In genomic region chr6:84072574-84072973, GRCm38 (mm10) we compare ENCODE assay signal across 10 mouse cellular contexts.
DNase-seq lines count a peak whose midpoint lies in the region; ATAC-seq and TF ChIP-seq lines count a peak whose summit lies in the region.
"Had no signal": no experiment of that assay in that cellular context is flagged by ENCODE, and none has a peak within 500 bp of the region (broad histone marks: within the 10 kb centered on the region; RNA-seq: fewer than 3 reads in every experiment).

No protein-coding gene starts in this region.

- H3K4me1 ChIP-seq in heart, adult 2 months (ENCODE audit: control insufficient read depth, insufficient read depth, low read length): no peaks in the 10 kb centered on the region; the same call in 1 of the 2 replicates
- H3K4me1 ChIP-seq in lung, adult 2 months (ENCODE audit: control insufficient read depth, insufficient read depth, low read length): peaks cover 3% of the 10 kb centered on the region; the same call in 1 of the 2 replicates
- peaks cover 0 to 9% of the 10 kb centered on the region in 2 experiments; a peak in 2 of 4 replicates for H3K4me1 ChIP-seq in ES-E14 (ENCODE audit: control insufficient read depth in 2 of 2, insufficient read depth in 2 of 2, low read length in 2 of 2, poor library complexity in 1 of 2)
- no peaks in the 10 kb centered on the region for H3K4me1 ChIP-seq in intestine, embryonic 15.5 days (replicated peaks)
- H3K4me1 ChIP-seq in midbrain, embryonic 15.5 days: no peaks in the 10 kb centered on the region

- H3K79me2 ChIP-seq in heart, adult 2 months (replicated peaks; ENCODE audit: control insufficient read depth, insufficient read depth, low read length): no peaks in the 10 kb centered on the region

- WGBS in heart, adult 2 months: 69% methylated on average over 9 of the region's 9 CpGs
- WGBS in lung, adult 2 months: 58% methylated on average over 9 of the region's 9 CpGs
- 68% methylated on average over 9 of the region's 9 CpGs for WGBS in intestine, embryonic 15.5 days
- 70% methylated on average over 9 of the region's 9 CpGs for WGBS in midbrain, embryonic 15.5 days

- no peak overlapping the region for H3K9ac ChIP-seq in heart, adult 2 months (ENCODE audit: low read depth, low read length)
- H3K9ac ChIP-seq in ES-E14 (ENCODE audit: insufficient read depth, low read depth, low read length, poor library complexity, severe bottlenecking): no peak overlapping the region
- no peak overlapping the region for H3K9ac ChIP-seq in intestine, embryonic 15.5 days
- no peak overlapping the region for H3K9ac ChIP-seq in midbrain, embryonic 15.5 days

- no peak for DNase-seq in heart, adult 2 months
- DNase-seq in heart, postnatal 25 days (ENCODE audit: low spot score): no peak
- no peak for DNase-seq in lung, adult 2 months
- no peak for DNase-seq in lung, postnatal 4 days
- DNase-seq in ES-E14 (ENCODE audit: low read depth, low spot score): no peak
- peak; percentile 26 for DNase-seq in lung, postnatal 36 days
- DNase-seq: gastrocnemius, postnatal 14 days; midbrain, embryonic 14.5 days had no signal

- H3K4me3 ChIP-seq in heart, adult 2 months: no peak overlapping the region
- no peak overlapping the region for H3K4me3 ChIP-seq in lung, adult 2 months (replicated peaks; ENCODE audit: extremely low read depth, low read depth, low read length)
- no peak overlapping the region for H3K4me3 ChIP-seq in ES-E14 (ENCODE audit: insufficient read depth in 1 of 2, low read depth in 1 of 2, low read length in 2 of 2, poor library complexity in 1 of 2, severe bottlenecking in 1 of 2)
- H3K4me3 ChIP-seq in intestine, embryonic 15.5 days (replicated peaks): no peak overlapping the region
- no peak overlapping the region for H3K4me3 ChIP-seq in midbrain, embryonic 15.5 days

- no peak for ATAC-seq in intestine, embryonic 15.5 days
- ATAC-seq in midbrain, embryonic 15.5 days (replicated peaks): no peak

- no peak for TF ChIP-seq EP300 in heart, adult 2 months (IDR thresholded peaks at IDR 0.05; ENCODE audit: insufficient read depth, low read depth, low read length)

- no peak for TF ChIP-seq POLR2A in heart, adult 2 months (IDR thresholded peaks at IDR 0.05; ENCODE audit: insufficient read depth, low read depth, low read length)
- no peak for TF ChIP-seq POLR2A in lung, adult 2 months (IDR thresholded peaks at IDR 0.05; ENCODE audit: borderline replicate concordance, extremely low read depth, low read depth, low read length)

- H3K36me3 ChIP-seq in heart, adult 2 months (ENCODE audit: control insufficient read depth, insufficient read depth, low read length): no peaks in the 10 kb centered on the region
- no peaks in the 10 kb centered on the region for H3K36me3 ChIP-seq in ES-E14 (ENCODE audit: control insufficient read depth, insufficient read depth, low read length, poor library complexity, severe bottlenecking)
- H3K36me3 ChIP-seq in intestine, embryonic 15.5 days: no peaks in the 10 kb centered on the region
- no peaks in the 10 kb centered on the region for H3K36me3 ChIP-seq in midbrain, embryonic 15.5 days (replicated peaks)

- no peak overlapping the region for H3K4me2 ChIP-seq in intestine, embryonic 15.5 days (replicated peaks)
- no peak overlapping the region for H3K4me2 ChIP-seq in midbrain, embryonic 15.5 days

- intact Hi-C loops in heart, adult 2 months (cut with DNase I): no loop called here
- intact Hi-C loops in heart, postnatal 25 days (cut with DNase I): no loop called here

- in situ Hi-C loops in ES-E14 (cut with MboI; ENCODE audit: low sequenced_read_pairs in 2 of 2, unreplicated experiment in 2 of 2): no loop called here

- TF ChIP-seq CTCF in heart, adult 2 months (IDR thresholded peaks at IDR 0.05): peak; percentile 65
- TF ChIP-seq CTCF in lung, adult 2 months (IDR thresholded peaks at IDR 0.05; ENCODE audit: insufficient read depth, low read length): peak; percentile 6; the same call in 1 of the 2 replicates

- H3K27ac ChIP-seq in heart, adult 2 months: no peak overlapping the region
- H3K27ac ChIP-seq in ES-E14 (ENCODE audit: insufficient read depth, low read depth, low read length, poor library complexity, severe bottlenecking): no peak overlapping the region
- no peak overlapping the region for H3K27ac ChIP-seq in intestine, embryonic 15.5 days
- H3K27ac ChIP-seq in midbrain, embryonic 15.5 days: no peak overlapping the region

- no peaks in the 10 kb centered on the region for H3K27me3 ChIP-seq in heart, adult 2 months (ENCODE audit: control insufficient read depth, insufficient read depth, low read length)
- no peaks in the 10 kb centered on the region for H3K27me3 ChIP-seq in intestine, embryonic 15.5 days (replicated peaks)
- H3K27me3 ChIP-seq in midbrain, embryonic 15.5 days (replicated peaks): no peaks in the 10 kb centered on the region

- no peaks in the 10 kb centered on the region for H3K9me3 ChIP-seq in ES-E14 (ENCODE audit: control insufficient read depth, insufficient read depth, low read depth, low read length)
- no peaks in the 10 kb centered on the region for H3K9me3 ChIP-seq in intestine, embryonic 15.5 days
- H3K9me3 ChIP-seq in midbrain, embryonic 15.5 days: no peaks in the 10 kb centered on the region

TF ChIP-seq in ES-E14, 5 proteins besides CTCF, POLR2A, EP300 and RAD21:
- TF ChIP-seq CHD2 (IDR thresholded peaks at IDR 0.05; ENCODE audit: low read depth, low read length) (no peak), MAFK (IDR thresholded peaks at IDR 0.05; ENCODE audit: insufficient read depth, low read depth, low read length) (no peak), ZC3H11A (IDR thresholded peaks at IDR 0.05; ENCODE audit: borderline replicate concordance, low read depth, low read length) (0 out of 2 replicates have a peak, but pooled peaks have one; percentile 8), HCFC1 (IDR thresholded peaks at IDR 0.05; ENCODE audit: borderline replicate concordance, insufficient read depth, low read length) (no peak)
